ENCODE assay signal across 31 mouse cellular contexts in the genomic region with DNA sequence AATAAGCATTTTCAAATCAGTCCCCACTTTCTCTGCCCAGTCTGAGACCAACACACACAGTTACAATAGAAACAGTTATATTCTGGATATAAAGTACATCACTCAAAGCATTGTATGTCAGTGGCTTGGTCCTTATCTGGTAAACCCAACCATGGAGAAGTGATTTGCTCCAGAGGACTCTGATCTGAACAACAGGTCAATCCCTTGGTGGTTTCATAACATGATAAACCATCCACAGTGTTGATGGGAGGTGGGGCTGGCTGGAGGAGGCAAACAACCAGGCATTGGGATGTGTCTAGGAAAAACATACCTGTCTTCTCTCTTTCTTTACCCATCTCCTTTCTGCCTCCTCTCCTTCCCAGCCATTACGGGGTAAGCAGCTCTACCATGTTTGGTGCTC. TPM values are rescaled to one million over a fixed set of nuclear protein-coding genes. Genes with fewer than 3 reads are reported as not detected.
"Had no signal": no experiment of that assay in that cellular context is flagged by ENCODE, and none has a peak within 500 bp of the region (broad histone marks: within the 10 kb centered on the region; RNA-seq: fewer than 3 reads in every experiment).

No protein-coding gene starts in this region.

- ATAC-seq: liver, embryonic 12.5 days; liver, postnatal 0 days; midbrain, embryonic 13.5 days; midbrain, embryonic 15.5 days; midbrain, embryonic 16.5 days had no signal

- H3K4me2 ChIP-seq: limb, embryonic 12.5 days; limb, embryonic 13.5 days; limb, embryonic 15.5 days; liver, embryonic 12.5 days; liver, embryonic 13.5 days; liver, embryonic 15.5 days; lung, embryonic 14.5 days; lung, embryonic 15.5 days; midbrain, embryonic 11.5 days; midbrain, embryonic 12.5 days; midbrain, embryonic 13.5 days; midbrain, embryonic 15.5 days; neural tube, embryonic 12.5 days had no signal

- H3K36me3 ChIP-seq: limb, embryonic 10.5 days; limb, embryonic 12.5 days; limb, embryonic 13.5 days; limb, embryonic 15.5 days; liver, embryonic 12.5 days; liver, embryonic 13.5 days; liver, embryonic 15.5 days; lung, embryonic 15.5 days; midbrain, embryonic 10.5 days; midbrain, embryonic 12.5 days; midbrain, embryonic 13.5 days; midbrain, embryonic 15.5 days; neural tube, embryonic 12.5 days had no signal

- H3K4me3 ChIP-seq: left cerebral cortex, adult 2 months; limb, embryonic 10.5 days; limb, embryonic 12.5 days; limb, embryonic 13.5 days; limb, embryonic 15.5 days; liver, embryonic 12.5 days; liver, embryonic 13.5 days; liver, embryonic 15.5 days; lung, embryonic 15.5 days; megakaryocyte, embryonic 14.5 days; midbrain, embryonic 10.5 days; midbrain, embryonic 12.5 days; midbrain, embryonic 13.5 days; midbrain, embryonic 15.5 days; myocyte; neural tube, embryonic 12.5 days had no signal

- H3K9ac ChIP-seq: limb, embryonic 12.5 days; limb, embryonic 13.5 days; limb, embryonic 15.5 days; liver, embryonic 12.5 days; liver, embryonic 13.5 days; liver, embryonic 14.5 days; liver, embryonic 15.5 days; liver, postnatal 0 days; lung, embryonic 14.5 days; lung, embryonic 15.5 days; midbrain, embryonic 12.5 days; midbrain, embryonic 13.5 days; midbrain, embryonic 15.5 days; neural tube, embryonic 12.5 days had no signal

- DNase-seq: left cerebral cortex, postnatal 4 days; liver; liver, embryonic 13.5 days; liver, postnatal 0 days; lung, adult 2 months; lung, postnatal 14 days; lung, postnatal 4 days; midbrain, embryonic 14.5 days had no signal

- H3K4me1 ChIP-seq: limb, embryonic 12.5 days; limb, embryonic 15.5 days; liver, embryonic 12.5 days; liver, embryonic 13.5 days; liver, embryonic 15.5 days; midbrain, embryonic 10.5 days; midbrain, embryonic 12.5 days; midbrain, embryonic 13.5 days; midbrain, embryonic 15.5 days; neural tube, embryonic 12.5 days had no signal

- H3K27ac ChIP-seq: left cerebral cortex, adult 2 months; limb, embryonic 10.5 days; limb, embryonic 12.5 days; limb, embryonic 13.5 days; limb, embryonic 15.5 days; liver, embryonic 12.5 days; liver, embryonic 13.5 days; liver, embryonic 14.5 days; liver, embryonic 15.5 days; lung, embryonic 15.5 days; macrophage; midbrain, embryonic 10.5 days; midbrain, embryonic 12.5 days; midbrain, embryonic 13.5 days; midbrain, embryonic 15.5 days; neural tube, embryonic 12.5 days had no signal

- H3K27me3 ChIP-seq: limb, embryonic 12.5 days; limb, embryonic 13.5 days; limb, embryonic 15.5 days; liver, embryonic 12.5 days; liver, embryonic 13.5 days; liver, embryonic 15.5 days; lung, embryonic 15.5 days; midbrain, embryonic 12.5 days; midbrain, embryonic 13.5 days; midbrain, embryonic 15.5 days; neural tube, embryonic 12.5 days had no signal

- H3K9me3 ChIP-seq: limb, embryonic 10.5 days; limb, embryonic 12.5 days; limb, embryonic 13.5 days; limb, embryonic 15.5 days; liver, embryonic 12.5 days; liver, embryonic 13.5 days; liver, embryonic 15.5 days; lung, embryonic 15.5 days; midbrain, embryonic 10.5 days; midbrain, embryonic 12.5 days; midbrain, embryonic 13.5 days; midbrain, embryonic 15.5 days; neural tube, embryonic 12.5 days had no signal

RNA-seq across cellular contexts. Expression of a gene that starts 39.2 kb away (rescaled TPM):
- total RNA-seq: megakaryocyte, adult 5-6 weeks; megakaryocyte-erythroid progenitor cell, adult 5-6 weeks; monocyte, adult 5-6 weeks had no signal
